Mouse (Mus musculus) gastrocnemius, postnatal 36 days (tissue): ENCODE results near the gene Pdzrn4. TPM values are rescaled to one million over a fixed set of nuclear protein-coding genes. Genes with fewer than 3 reads are reported as not detected.

Experiments used
- DNase-seq, 2 experiments: peaks; one replicate each; pipeline ENCODE4 v3.0.0; 2022
- intact Hi-C: fragments of 180-260 bp; cut with DNase I; formaldehyde crosslinking; loops from one replicate; pipeline ENCODE4 v1.15.1; 2025
- total RNA-seq, 2 experiments: library from RNA; stranded (reverse); gene quantifications; 2 replicates each; pipeline ENCODE4 v1.2.3; 2021

Gene Pdzrn4
- total RNA-seq, 2 experiments from 2014 or later, result 0.44 to 0.64 TPM

DNA sequence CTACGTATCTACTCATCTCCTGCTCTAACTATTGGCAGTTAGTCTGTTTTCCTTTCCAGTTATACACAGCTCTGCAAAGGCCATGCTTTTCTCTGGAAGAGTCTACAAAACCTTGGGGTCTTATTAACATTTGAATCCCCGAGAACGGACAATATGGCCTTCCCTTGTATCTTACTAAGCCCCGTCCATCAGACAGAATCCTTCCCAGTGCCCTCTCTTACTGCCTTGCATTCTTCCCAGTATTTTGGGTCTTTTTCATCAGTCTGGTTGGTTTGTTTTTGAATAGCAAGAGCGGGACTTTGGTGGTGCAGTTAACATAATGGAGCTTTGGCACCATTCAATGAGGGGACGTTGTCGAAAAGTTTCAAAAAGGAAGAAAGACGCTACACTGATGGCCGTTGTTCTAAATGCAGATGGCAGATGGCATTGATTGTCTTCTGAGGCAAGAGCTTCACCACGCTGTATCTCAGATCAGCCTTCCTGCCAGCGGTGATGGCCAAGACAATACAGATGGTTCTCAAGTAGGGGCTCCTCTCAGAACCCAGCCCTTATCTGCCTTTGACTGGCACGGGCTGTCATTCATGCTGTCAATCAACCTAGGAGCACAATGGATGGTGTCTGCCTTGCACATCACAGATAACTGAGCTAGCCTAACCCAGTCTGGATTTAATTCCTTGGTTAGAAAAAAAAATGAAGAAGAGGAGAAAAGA is 98.9 kb downstream of the Pdzrn4 start:
- intact Hi-C loops, result no loop called here
- no peak for DNase-seq

DNA sequence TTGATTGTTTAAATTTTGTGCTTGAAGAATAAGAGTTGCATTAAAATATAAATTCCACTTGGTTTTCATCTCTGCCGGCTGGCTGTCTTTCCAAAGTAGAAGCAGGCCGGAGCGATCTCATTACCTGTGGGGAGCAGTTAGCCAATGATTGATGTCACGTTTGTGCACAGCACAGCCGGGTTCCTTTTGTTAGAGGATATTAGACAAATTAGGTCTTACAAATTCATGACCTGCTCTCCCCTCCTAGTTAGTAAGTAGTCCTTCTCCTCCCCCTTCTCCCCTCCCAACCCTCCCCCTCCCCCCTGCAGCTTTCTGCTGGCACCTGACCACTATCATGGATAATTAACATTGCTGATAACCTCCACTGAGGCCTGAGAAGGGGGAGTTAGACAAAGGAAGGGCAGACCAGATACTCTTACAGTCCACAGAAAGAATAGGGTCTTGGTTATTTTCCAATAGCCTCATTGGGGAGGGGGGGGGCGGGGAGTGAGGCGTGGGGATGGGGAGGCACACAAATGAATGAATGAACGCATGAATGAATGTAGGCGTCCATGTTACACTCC is 103.7 kb downstream of the Pdzrn4 start:
- intact Hi-C loops, result no loop called here
- DNase-seq, result no peak

DNA sequence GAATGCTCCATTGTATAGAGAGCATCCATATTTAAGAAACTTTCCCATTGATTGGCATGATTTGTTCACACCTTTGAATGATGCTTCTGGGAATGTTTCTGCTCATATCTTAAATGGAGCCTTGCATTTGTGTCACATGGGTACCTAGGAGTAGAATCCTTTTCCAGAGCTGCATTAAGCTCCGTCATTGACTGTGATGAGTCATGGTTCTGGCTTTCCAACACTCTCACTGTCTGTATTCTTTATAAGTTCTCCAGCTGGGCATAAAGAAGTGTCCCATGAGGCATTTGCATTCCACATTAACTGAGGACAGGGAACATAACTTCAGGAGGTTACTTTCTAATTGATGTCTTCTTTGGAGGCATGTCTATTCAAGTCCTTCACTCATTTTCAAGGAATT is 106.1 kb downstream of the Pdzrn4 start:
- intact Hi-C loops, result no loop called here
- DNase-seq, result no peak

DNA sequence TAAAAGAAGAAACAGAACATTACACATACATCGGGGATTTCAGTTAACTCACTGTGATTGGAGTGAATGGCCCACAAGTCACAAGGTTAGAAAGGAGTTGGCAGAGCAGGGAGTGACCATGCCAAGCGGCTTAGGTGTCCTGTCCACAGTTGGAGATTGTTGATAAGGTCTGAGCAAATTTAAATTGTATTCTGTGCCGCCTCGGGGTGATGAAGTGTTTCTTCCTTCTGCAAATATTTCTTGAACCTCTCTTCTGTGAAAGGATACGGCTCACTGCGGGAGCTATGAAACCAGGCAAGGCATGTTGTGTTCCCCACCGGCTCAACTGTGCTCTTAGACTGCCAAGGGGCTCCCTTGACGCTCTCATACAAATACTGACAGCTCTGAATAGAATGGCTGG is 112.7 kb downstream of the Pdzrn4 start:
- intact Hi-C loops, result no loop called here
- DNase-seq, result no peak

DNA sequence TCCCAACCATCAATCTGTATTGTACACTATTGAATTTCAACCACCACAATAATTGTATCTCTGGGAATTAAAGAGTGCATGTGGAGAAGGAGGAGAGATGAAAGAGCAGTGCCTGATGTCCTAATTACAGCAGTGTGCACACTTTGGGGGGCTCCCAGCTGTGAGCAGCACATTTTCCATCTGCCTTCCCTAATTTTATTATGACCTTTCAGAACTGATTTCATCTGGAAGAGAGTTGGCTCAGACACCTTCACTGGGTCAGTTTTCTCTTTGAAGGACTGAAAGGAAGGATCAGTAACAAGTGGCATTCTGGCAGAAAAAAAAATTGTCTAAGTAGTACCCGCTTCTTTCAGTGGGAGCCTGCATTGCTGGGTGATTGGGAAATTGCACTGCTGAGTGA is 119.0 kb downstream of the Pdzrn4 start:
- intact Hi-C loops, result no loop called here
- DNase-seq, result no peak

DNA sequence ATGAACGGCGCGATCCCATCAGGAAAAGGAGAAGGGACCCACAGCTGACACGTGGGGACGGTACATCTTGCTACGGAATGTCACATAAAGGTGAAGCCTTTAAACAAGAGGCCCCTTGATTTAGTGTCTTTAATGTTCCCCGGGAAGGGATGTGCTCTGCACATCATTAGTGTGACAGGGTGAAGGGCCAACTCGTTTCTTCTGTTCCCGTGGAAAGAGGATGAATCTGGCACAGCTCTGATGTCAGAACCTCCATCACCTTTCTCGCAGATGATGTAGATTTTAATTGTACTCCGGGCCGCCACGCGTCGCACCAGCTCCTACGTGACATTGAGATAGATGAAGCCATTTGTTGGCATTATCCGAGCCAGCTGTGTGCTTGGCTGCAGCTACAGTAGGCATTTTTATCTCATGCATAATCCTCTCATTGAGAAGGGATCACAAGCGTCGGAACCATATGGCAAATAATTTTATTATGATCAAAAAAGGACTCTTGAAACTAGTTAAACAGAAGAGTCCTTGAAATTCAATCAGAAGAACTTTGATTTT is 124.1 kb downstream of the Pdzrn4 start:
- intact Hi-C loops, result loop anchor here (10.0 kb wide), 1 partner anchor 694 kb away; no protein-coding TSS in a partner anchor

DNA sequence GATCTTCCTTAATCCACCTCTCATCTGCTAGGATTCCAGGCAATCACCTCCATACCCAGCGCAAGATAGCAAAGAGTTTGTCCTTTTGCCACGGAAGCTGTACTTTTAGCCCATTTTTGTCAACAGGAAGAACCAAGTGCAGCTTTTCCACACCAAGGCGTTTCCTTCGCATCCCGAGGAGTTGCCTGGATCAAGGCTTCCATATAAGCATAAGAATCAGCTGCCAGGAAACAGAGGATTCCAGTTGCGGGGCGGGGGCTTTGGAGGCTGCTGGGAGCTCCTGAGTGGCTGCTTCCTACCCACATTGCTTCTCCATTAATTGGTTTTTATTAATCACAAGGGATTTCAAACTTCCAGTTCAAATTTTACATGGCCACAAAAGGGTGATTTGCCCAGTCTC is 125.0 kb downstream of the Pdzrn4 start:
- no peak for DNase-seq
- intact Hi-C loops, result loop anchor here (10.0 kb wide), 1 partner anchor 693 kb away; no protein-coding TSS in a partner anchor

More for the DNA sequence above, 124.1 kb downstream of the Pdzrn4 start:
- DNase-seq, result no peak

DNA sequence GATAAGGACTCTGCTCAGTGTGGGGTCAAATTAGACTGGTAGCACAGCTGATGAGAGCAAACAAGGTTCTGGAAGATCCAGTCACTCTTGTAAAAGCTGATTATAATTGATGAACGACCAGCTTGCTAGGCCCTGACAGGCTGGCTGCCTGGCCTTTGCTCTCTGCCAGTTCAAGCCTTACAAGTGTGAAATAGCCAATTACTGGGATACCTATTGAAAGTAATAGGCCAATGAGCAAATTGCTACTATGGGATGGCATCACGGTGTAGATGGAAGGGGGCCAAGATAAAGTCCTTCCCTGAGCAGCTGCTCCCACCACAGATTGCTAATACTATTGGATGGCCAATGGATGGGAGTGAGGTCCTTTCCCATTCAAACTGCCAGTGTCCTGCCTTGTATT is 128.2 kb downstream of the Pdzrn4 start:
- intact Hi-C loops, result loop anchor here (10.0 kb wide), 1 partner anchor 690 kb away; no protein-coding TSS in a partner anchor
- DNase-seq, result no peak

DNA sequence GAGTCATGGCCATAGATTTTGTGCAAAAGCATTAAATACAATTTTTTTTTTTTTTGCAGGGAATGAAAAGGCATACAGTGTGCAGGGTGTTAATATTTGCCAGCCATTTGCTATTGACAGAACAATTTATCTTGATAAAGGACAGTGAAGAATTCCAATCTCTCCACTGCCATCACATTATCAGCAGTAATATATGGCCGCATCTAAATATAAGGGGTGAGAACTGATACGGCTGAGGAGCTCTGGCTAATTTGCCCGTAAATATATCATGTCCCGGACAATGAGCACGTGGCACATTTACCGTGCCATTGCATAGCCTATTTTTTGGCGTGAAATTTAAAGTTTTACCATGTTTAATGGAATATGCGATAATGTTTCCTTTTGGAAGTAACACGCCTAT is 128.7 kb downstream of the Pdzrn4 start:
- intact Hi-C loops, result loop anchor here (10.0 kb wide), 1 partner anchor 689 kb away; no protein-coding TSS in a partner anchor
- no peak for DNase-seq

DNA sequence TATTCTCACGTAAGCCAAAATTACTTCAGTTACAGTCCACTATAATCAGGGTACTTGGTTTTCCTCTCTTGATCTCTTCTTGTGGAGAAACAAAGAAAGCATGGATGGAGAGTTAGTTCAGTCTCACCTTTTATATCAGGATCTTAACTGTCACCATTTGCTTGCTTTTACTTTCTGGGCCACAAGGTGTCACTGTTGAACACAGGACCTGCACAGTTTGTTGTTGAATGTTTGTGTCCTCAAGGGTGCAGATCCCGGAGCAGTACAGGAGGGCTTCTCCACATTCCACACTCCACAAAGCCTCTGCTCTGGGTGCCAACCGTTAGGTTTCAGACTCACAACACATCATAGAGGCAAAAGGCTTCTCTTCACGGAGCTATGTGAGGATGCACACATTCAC is 130.1 kb downstream of the Pdzrn4 start:
- DNase-seq, result no peak
- intact Hi-C loops, result loop anchor here (10.0 kb wide), 1 partner anchor 688 kb away; no protein-coding TSS in a partner anchor

DNA sequence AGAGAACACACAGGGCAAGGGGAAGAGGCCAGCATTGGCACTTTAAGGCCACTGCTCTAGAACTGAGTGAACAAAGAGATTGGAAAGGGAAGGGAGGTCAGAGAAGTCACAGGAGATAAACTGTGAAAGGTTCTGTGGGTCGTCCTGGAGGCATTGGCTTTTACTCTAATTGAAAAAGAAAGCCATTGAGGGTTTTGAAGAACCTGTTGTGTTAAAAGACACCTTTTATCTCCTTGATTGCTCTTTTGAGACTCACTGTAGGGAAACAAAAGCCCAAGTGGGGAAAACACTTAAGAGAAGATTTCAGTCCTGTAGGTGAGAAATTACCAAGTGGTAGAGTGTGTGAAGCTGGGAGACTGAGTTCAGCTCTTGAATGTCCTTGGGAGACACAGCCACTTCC is 146.6 kb downstream of the Pdzrn4 start:
- DNase-seq, result no peak

DNA sequence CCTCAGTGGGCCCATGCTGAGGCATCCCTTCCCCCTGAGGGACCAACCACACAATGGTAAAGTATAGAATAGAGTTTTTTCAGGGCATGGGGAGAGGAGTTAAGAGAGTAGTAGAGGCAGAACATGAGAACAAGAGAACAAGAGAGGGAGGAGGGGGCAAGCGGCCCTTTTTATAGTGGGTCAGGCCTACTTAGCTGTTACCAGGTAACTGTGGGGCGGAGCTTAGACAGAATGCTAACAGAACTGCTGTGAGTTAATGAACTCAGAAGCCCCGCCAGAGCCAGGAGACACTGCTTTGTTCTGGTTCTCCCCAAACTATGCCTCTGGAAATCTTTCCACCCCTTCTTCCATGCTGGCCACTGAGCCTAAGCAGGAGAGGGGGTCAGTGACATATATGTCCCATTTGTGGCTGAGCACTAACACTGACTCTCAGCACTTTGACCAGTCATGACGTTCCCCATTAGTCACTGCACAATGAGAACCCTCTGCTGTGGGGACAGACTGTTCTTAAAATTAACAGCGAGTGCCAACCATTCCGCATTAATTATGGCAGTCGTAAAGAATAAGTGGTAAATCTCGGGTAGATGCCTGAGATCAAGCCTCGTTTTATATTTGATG is 150.7 kb downstream of the Pdzrn4 start:
- intact Hi-C loops, result no loop called here
- DNase-seq, result no peak

More for the DNA sequence above, 146.6 kb downstream of the Pdzrn4 start:
- intact Hi-C loops, result no loop called here

DNA sequence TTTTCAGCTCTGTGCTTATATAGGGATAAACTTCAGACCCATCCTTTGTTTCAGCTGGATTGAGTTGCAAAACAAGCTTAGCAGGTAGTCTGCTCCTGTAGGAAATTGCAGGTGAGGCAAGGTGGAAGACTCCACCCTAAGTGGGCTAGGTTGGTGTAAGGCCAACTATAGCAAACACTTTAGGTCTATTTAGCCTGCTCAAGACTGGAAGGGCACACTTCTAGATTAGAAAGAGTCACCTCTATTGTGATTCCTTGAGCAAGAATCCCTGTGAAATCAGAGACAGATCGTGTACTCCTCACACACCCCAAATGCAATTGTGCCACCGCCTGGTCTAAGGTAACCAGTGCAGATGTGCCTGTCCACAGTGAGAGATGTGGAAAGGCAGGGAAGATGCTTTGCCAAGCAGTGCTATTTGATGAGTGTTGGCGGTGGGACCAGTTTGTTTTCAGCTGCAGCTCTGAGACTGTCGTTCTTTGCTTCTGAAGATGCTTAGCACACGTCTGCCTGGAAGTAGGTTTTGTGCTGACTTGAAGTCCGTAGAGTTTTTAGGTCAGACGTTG is 158.4 kb downstream of the Pdzrn4 start:
- intact Hi-C loops, result no loop called here
- DNase-seq, result no peak

DNA sequence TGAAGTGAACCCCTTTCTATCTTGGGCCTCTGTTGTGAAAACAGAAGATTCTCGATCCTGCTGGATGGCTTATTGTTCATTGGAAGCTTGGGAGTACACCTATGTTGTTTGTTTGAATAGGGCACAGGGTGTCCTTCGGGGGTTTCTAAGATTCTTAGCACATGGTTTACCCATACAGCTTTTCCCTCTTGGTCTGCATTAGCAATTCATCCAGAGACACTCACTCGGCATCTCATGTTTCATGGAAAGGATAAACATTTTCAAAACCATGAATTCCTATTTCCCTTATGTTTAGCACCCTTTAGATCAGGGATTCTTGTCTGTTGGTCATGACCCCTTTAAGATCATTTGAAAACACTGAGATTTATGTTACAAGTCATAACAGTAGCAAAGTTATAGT is 159.0 kb downstream of the Pdzrn4 start:
- intact Hi-C loops, result no loop called here
- no peak for DNase-seq

DNA sequence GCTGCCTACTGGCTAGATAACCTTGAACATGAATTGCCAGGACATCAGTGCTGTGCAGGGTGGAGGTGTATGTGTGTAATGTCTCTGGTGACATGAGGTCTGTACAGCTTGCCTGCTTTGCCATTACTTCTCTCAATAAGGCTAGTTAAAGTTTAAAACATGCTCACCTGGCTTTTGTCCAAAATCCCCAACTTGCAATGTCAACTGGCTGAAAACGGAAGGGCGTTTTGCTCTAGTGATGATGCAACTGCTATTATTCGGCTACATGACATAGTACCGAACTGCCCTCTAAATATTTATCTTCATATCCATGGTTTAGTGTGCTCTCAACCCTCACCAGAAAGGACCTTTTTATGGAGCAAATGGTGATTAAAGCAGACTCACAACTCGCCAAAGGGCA is 161.9 kb downstream of the Pdzrn4 start:
- intact Hi-C loops, result no loop called here
- no peak for DNase-seq

DNA sequence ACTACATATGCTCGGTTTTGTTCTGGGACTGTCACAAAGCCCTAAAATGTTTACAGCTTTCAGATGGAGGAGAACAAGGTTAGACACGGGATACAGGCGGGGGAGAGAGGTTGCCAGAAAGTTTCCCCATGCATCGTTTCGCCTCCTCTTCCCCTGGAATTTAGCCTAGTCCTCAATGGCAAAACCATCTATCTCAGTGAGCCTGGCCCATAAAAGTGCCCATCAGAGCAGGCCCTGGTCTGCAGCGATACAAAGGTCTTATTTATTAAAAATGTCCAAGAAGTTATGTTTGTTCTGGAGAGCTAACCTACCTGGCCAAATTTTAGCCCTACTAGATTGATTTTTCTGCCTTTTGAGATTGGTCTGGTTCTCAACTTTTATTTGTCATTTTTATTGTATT is 165.5 kb downstream of the Pdzrn4 start:
- intact Hi-C loops, result no loop called here
- no peak for DNase-seq

DNA sequence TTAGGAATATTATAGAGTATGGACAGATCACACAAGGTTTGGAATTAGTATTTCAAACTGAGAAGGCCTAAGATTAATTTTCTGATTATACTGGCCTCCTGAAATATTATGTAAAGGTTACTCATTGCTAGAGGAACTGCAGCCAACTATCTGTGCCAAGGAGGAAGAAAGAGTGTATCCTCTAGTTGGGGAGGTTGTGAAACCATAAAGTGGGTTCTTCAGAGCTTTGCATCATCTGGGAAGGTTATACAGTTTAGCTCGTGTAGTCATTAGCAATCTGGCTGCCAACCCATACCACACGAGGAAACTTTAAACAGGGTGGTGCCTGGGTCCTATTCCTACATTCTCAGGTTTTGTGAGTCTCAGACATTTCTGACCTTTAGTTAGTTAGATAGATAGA is 166.9 kb downstream of the Pdzrn4 start:
- no peak for DNase-seq

DNA sequence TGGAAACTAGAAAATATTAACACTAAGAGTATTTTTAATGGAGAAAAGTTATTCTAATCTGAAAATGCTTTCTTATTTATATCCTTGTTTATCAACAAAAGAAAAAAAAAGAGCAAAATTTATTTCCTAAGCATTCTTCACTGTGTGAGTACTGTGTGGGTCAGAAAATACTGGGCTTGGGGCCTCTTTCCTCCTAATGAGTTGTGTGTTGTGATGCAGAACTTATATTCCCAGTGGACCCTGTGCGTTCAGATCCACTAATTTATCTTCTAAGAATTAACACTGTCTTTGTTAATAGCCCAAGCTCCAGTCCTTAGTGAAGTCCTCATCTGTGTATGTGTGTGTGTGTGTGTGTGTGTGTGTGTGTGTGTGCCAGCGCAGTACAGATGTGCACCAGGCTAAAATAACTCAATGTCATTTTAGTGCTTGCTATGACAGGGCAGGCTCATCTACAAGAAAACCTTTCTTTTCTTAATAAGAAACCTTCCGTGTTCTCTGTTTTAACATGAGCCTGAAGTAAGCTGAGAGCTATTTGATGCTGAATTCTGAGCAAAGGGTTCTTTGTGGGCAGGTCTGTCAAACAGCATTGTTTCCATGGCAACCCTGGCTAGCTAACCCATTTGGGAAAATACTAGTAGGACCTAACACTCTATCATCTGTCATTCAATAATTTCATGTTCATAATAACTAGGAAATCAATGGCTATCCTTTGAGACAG is 174.0 kb downstream of the Pdzrn4 start:
- DNase-seq, result no peak
- intact Hi-C loops, result no loop called here

More for the DNA sequence above, 166.9 kb downstream of the Pdzrn4 start:
- intact Hi-C loops, result no loop called here

DNA sequence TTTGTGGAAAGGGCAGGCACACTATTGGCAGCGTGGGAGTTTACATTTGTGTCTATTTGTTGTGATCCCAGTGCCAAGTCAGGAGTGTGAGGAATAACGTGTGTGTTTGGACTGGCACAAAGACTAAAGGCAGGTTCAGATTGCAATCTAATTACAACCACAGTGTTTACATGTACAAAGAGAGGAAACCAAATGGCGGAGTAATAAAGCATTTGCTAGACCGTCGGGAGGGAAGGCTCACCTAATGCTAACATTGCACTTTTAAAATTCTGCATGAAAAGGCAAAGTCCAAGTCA is 174.5 kb downstream of the Pdzrn4 start:
- no peak for DNase-seq
- intact Hi-C loops, result no loop called here

DNA sequence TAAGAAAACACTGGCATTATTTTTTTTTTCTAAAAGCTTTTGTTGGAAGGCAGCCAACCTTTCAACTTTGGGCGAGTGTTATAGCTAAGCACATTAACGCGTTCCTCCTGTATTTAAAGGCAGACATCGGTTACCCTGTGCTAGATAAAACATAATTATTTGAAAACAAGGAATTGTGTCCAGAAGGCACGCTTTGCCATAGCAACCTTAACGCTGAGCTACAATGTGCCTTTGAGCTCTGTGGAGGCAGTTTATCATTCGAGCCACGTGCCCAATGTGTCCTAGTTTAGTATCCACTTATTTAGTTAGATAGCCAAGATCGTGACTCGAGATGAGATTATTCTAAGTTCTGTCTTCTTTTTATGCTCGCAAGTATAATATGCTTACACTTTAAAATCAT is 180.8 kb downstream of the Pdzrn4 start:
- DNase-seq, result no peak
- intact Hi-C loops, result no loop called here

DNA sequence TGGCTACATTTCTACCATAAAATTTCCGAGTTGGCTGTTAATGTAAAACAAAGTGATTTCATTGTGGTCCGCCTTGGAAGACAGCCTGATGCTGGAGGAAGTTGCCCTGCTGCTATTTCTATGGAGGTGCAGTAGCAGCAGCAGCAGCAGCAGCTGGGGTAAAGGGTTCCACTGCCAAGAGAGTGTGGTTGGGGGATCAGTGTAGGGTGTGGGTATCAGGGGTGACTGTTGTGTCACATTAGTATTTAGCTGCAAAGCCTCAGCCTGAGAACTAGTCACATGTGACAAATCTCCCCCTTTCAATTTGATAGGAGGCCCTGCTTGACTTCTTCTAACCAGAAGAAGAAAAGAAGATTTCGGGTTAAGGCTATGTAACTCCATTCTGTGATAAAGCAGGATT is 183.5 kb downstream of the Pdzrn4 start:
- intact Hi-C loops, result no loop called here
- DNase-seq, result no peak
